Mouse (Mus musculus): ENCODE results near the gene Ino80b.
"Not testable (repeated sequence)": the region's sequence is repeated elsewhere in the genome, so short reads cannot be mapped to it uniquely, and the experiment has no call there.

The Ino80b gene

GRCm38 (mm10) chr6:83125331-83125730, at the start of gene Ino80b:
Ino80b (minus strand) TSS chr6:83125431.
- DNase-seq (ENCODE audit: low spot score), result no peak

DNA sequence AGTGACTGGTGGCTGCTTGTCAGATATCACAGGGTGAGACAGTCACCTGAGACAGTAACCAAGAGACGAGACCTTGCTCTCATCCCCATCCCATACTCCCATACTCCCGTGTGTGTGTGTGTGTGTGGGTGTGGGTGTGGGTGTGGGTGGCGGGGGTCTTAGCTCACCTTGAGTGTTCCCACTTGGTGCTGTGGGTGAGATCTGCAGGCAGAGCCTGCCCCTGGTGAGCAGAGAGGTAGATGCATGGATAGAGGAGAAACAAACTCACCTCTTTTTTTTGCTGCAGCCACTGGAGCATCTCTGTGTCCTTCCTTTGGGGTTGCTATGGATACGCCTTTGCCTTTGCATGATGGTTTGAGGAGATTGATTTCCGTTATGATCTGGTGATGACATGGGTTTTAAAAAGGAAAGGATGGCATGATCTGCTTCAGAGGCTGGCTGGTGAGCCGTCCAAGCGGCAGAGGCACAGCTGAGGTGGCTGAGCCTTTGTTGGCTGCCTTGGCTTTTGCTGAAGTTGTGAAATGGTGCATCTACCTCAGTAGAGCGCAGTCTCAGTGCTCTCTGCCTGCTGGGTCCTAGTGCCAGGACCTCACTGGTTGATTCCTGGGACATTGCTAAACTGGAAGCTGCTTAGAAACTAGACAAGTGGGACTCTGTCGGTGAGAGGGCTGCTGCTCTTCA, 47.1 kb upstream of the Ino80b start:
- DNase-seq (ENCODE audit: low spot score), result no peak

GRCm38 (mm10) chr6:83171063-83171462, 45.8 kb upstream of the Ino80b start:
- DNase-seq (ENCODE audit: low spot score), result no peak

- no peak for DNase-seq (ENCODE audit: low spot score)
Measured at GRCm38 (mm10) chr6:83169872-83170271, 44.6 kb upstream of the Ino80b start.

DNA sequence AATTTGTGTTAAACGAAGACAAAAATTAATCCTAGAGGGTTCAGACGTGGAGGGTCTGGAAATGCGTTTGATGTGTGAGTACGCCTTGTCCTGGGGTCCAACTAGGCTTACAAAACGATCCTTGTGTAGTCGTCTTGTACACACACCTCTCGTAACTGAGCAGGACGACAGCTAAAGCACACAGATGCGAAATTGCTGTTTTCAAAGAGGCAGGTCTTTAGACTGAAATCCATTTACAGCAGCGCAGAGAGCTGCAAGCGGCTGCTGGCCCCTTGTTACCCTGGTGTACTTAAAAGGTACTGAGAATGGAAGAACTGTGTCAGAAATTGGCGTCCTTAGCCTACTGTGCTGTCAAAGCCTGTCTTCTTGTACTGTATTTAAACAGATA, 41.0 kb upstream of the Ino80b start:
- DNase-seq (ENCODE audit: low spot score), result no peak

DNA sequence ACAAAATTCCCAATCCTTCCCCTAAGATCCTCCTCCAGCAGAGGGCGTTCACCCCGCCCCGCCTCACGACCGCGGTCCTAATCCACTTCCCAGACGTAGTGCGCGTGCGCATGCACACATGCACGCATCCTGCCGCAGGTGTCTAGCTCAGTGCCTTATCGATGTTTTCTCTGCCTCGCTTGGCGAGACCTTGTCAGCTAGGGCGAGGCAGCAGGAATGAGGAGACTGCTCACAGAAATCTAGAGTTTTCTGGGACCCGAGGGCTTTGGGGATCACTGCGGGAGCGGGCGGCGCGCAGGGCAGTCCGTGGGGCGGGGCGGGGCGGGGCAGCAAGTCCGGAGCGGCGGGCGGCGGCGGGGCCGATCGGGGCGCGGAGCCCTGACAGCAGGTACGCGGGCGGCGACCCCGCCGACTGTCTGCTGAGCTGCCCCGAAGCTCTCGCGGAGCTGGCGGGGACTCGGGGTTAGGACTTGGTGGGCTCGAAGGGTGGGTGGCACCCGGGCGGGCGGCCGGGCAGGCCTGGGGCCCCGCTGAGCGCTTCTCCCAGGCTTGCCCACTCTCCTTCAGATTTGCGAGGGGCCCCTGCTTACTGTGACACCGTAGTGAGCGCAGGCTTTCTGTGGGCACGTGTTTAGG, 40.5 kb upstream of the Ino80b start, which contains the start of gene Dctn1:
Gene Dctn1, plus strand, starts transcription at position 314 of the 636 bp plus-strand sequence.
- DNase-seq (ENCODE audit: low spot score), result peak; percentile 88

DNA sequence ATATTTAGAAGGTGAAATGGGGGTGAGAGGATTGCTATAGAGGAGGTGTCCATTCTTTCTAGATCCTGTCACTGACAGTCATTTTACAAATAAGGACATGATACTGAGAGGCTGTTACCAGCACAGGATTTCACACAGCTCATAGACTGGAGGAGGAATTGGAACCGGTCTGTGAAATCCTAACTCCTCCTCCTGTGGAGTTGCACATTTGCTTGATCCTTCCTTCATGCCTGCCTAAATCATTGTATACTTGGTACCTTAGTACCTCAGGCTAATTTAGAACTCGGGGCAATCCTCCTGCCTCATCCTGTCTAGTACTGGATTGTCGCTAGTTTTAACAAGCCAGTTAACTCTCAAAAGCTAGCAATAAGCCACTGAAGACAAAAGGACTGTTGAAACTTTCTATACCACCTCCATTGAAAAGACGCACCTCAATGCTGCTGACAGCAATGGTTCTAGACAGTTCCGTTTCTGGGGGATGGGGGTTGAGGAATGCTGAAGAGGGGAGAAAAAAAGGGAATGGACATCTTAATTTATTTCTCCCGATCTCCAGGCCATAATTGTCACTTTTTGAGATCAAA, 39.9 kb upstream of the Ino80b start:
- no peak for DNase-seq (ENCODE audit: low spot score)

- no peak for DNase-seq (ENCODE audit: low spot score)
Measured at GRCm38 (mm10) chr6:83162701-83163100, 37.5 kb upstream of the Ino80b start.

GRCm38 (mm10) chr6:83161921-83162641, 36.9 kb upstream of the Ino80b start:
- DNase-seq (ENCODE audit: low spot score), result no peak

GRCm38 (mm10) chr6:83161442-83161841, 36.2 kb upstream of the Ino80b start:
- DNase-seq (ENCODE audit: low spot score), result no peak

GRCm38 (mm10) chr6:83159456-83159855, 34.2 kb upstream of the Ino80b start:
- not testable (repeated sequence) for DNase-seq (ENCODE audit: low spot score)

GRCm38 (mm10) chr6:83156259-83156684, 31.0 kb upstream of the Ino80b start, which contains the start of the genes Wdr54 and 1700003E16Rik:
Wdr54 (minus strand) TSS chr6:83156397.
1700003E16Rik (plus strand) TSS chr6:83156404.
- DNase-seq (ENCODE audit: low spot score), result no peak

DNA sequence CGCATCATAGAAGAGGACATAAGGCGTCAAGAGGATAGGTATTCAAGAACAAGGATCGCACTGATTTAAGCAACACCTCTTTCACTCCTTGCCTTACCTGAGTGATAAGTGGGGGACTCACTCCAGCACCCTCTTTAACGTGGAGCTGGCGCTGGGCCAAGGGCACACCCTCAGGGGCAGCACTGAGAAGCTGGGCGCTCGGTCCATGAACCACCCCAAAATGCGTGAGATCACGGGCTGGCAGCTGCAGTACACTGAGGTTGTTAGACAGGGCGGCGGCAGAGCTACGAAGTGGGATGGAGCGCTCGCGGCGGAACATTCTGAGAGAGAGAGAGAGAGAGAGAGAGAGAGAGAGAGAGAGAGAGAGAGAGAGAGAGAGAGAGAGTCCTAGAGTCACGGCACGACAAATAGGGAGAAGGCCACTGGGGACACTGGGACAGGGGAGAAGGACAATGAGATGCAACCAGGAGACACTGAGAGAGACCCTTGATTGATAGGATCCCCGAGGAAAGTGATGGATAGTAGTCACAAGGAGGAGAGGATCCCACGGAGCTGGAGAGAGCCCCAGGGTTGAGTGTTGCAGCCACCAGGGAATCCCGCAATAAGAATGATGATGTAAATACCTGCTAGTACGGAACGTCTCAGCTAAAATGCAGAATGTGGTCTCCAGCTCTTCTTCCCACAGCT, 30.5 kb upstream of the Ino80b start:
- no peak for DNase-seq (ENCODE audit: low spot score)

- no peak for DNase-seq (ENCODE audit: low spot score)
Measured at GRCm38 (mm10) chr6:83153485-83153884, 28.3 kb upstream of the Ino80b start.

GRCm38 (mm10) chr6:83153038-83153437, 27.8 kb upstream of the Ino80b start:
- DNase-seq (ENCODE audit: low spot score), result no peak

DNA sequence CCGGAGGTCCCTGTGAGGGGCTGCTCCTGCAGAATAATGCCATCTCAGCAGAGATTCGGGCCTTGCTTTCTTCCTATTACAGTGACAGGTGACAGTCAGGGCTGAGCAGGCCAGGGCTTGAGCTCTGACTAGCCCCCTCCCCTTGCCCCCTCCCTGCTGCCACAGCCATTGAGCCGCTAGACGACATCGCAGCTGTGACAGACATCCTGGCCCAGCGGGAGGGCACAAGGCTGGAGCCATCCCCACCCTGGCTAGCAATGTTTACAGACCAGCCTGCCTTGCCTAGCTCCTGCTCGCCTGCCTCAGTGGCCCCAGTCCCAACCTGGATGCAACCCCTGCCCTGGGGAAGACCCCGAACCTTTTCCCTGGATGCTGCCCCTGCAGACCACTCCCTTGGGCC, 26.5 kb upstream of the Ino80b start:
- no peak for DNase-seq (ENCODE audit: low spot score)

GRCm38 (mm10) chr6:83147280-83147679, 22.0 kb upstream of the Ino80b start:
- peak; percentile 50 for DNase-seq (ENCODE audit: low spot score)

DNA sequence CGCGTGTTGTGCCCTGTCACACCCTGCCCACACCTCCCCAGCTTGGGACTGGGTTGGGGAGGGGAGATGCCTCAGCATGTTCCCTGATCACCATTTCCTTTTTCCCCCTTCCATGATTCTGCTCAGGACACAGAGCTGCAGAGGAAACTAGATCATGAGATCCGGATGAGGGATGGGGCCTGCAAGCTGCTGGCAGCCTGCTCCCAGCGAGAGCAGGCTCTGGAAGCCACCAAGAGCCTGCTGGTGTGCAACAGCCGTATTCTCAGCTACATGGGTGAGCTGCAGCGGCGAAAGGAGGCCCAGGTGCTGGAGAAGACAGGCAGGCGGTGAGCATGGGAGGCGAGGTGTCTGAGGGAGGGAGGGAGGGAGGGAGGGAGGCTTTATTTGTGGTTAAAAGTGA, 20.6 kb upstream of the Ino80b start:
- no peak for DNase-seq (ENCODE audit: low spot score)

GRCm38 (mm10) chr6:83145209-83145608, 20.0 kb upstream of the Ino80b start:
- DNase-seq (ENCODE audit: low spot score), result no peak

DNA sequence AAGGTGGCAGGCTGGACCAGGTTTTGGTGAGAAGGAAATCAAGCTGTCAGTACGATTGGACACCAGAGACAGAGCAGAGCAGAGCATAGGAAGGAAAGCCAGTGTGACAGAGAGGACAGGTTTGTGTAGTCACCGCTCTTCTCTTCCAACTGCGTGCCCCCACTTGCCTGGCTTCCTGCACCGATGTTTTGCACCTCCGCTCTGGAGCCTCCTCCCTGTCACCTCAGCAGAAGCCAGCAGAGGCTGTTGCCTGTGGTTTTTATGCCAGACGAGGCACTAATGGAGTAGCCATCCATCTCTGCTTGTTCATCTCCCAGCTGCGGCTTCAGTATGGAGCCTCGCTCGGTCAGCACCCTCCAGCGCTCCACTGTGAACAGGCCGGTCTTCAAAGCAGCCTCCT, 17.7 kb upstream of the Ino80b start:
- no peak for DNase-seq (ENCODE audit: low spot score)

- DNase-seq (ENCODE audit: low spot score), result no peak
Measured at GRCm38 (mm10) chr6:83142211-83142731, 17.0 kb upstream of the Ino80b start.

GRCm38 (mm10) chr6:83141636-83142035, 16.4 kb upstream of the Ino80b start:
- DNase-seq (ENCODE audit: low spot score), result no peak

All from ovary, adult 18-20 months (tissue).